Mouse (Mus musculus): ENCODE measurements around the gene Efcab12.
"Not testable (repeated sequence)": the region's sequence is repeated elsewhere in the genome, so short reads cannot be mapped to it uniquely, and the experiment has no call there.

Efcab12 gene

GRCm38 (mm10) chr6:115838745-115839144 lies 533 bp upstream of the Efcab12 start:
- DNase-seq, result no peak

GRCm38 (mm10) chr6:115833861-115834260 lies 4.4 kb downstream of the Efcab12 start:
- no peak for DNase-seq

GRCm38 (mm10) chr6:115832152-115832850 lies 5.9 kb downstream of the Efcab12 start:
- no peak for DNase-seq

DNA sequence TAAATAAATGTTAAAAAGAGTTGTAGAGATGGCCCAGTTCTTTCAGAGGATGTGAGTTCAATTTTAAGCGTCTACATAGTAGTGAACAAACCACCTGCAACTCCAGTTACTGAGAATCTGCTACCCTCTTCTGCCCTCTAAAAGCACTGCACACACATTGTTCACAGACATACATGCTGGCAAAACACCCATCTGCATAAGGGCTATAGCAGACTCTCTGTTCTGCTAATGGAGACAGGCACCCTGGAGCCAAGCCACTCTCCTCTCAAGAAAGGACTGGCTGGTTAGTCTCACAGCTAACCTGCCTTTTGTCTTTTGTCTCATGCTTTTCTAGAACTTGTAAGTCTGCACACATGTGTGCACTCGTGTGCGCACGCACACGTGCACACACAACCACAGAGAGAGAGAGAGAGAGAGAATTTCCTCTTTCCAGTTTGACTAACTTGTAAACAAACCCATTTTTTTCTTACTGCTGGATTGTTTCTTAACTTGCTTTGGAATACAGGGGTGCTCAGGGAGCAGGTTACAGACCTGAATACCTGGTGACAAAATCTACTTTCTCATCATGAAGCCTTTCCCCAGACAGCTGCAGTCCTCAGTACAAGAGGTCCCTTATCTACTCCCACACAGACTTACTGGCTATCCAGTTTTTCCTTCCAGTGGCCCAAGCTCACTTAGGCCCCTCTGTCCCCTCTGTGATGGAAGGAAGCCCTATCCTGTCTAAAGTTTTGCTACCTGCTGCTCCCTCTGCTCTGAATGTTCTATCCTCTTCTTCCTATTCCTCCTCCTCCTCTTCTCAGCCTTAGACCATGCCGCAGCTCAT lies 7.2 kb downstream of the Efcab12 start:
- DNase-seq, result no peak

GRCm38 (mm10) chr6:115823850-115824464 lies 14.3 kb downstream of the Efcab12 start:
- DNase-seq, result not testable (repeated sequence)

- DNase-seq, result no peak
Observed at GRCm38 (mm10) chr6:115821216-115821993, 16.8 kb downstream of the Efcab12 start.

GRCm38 (mm10) chr6:115818129-115818528 lies 20.1 kb downstream of the Efcab12 start:
- DNase-seq, result no peak

DNA sequence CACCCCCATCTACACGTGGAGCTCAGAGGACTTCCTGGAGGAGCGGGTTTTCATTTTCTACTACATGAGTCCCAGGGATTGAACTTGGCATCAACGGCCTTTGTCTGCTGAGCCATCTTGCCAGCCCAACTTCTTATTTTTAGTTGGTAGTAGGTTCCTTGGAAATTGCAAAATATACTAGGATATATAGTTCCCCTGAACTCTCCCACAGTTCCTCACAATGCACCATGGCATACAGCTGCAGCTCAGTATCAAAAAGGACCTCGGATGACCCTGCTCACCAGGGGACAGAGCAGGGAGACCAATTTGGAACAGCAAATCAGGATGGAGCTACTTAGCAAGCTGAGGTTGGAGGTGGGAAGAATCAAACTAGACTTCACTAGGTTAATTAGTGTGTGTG lies 23.2 kb downstream of the Efcab12 start:
- DNase-seq, result no peak

GRCm38 (mm10) chr6:115814104-115814503 lies 24.1 kb downstream of the Efcab12 start:
- DNase-seq, result peak; percentile 55

- no peak for DNase-seq
Observed at GRCm38 (mm10) chr6:115811606-115812005, 26.6 kb downstream of the Efcab12 start.

DNA sequence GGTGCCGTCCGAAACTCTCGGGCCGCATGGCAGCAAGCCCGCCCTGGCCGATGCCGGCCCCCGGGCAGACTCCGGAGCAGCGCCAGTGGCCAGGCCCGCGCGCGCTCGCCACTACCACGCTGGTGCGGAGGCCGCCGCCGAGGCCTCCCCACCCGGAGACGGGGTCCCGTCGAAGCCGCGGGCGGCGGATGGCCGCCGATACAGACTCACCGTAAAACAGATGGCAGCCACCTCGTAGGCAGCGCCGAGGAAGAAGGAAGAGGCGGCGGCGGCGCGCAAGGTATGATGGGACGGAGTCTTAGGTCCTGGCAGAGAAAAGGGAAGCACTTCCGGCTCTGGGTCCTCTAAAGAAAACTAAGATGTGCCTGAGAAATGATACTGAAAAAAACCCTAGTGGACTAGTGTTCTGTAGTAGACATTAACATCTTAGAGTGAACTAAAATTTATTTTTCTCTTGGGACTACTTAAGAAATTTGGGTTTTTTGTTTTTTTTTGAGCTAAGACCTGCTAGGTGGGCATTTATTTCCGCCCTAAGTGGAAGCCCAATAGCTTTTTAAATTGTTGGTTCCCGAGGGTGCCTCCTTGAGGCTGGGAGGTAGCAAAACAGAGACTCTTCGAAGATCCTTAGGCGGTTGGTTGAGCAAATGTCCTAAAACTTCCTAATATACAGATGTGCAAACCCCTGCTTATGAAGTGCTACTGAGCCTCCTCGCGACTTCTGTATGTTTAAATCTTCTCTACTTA lies 29.6 kb downstream of the Efcab12 start, which contains the start of gene Rpl32:
Gene Rpl32, minus strand, starts transcription at position 260 of the 744 bp plus-strand sequence.
- peak; percentile 86 for DNase-seq

DNA sequence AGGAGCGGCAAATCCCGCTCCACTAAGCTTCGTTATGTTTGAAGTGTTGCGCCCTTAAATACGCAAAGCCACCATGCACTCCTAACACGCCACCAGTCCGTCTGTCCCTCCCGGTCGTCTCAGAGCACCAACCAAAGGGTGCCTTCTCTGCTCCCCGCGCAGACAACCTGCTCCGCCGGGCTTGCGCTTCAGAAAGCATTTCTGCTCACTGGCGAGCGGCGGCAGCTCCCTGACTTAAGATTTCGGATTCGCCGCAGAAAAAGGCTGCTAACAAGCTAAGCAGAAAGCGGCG lies 30.1 kb downstream of the Efcab12 start:
- DNase-seq, result no peak

- no peak for DNase-seq
Observed at GRCm38 (mm10) chr6:115807464-115808195, 30.6 kb downstream of the Efcab12 start.

DNA sequence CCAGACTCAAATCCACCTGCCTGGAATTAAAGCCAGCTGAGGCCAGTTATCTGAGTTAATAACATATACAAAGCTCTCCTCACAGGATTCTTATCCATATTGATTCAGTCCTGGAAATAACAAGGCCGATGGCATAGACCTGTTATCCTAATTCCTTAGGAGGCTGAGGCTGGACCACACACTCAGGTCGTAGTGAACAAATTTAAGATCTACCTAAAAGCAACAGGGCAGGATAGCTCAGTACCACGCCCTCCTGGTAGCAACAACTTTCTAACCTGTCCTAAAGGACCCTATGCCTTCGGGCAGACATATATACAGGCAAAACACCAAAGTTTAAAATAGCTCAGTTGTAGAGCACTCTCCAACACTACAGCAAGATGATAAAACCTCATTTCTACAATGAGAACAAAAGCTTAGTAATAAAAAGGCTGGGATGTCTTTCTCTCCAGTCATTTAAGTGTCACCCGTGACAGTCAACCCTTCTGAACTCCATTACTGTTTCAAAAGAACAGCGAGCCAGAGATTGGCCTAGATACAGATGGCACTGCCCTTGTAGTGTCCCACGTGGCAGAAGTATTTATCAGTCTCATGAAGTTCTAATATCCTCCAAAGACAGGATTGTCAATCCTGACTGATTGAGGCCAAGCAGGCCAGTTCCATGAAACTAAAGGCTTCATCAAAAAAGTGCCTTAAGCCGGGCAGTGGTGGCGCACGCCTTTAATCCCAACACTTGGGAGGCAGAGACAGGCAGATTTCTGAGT lies 33.6 kb downstream of the Efcab12 start:
- DNase-seq, result no peak

DNA sequence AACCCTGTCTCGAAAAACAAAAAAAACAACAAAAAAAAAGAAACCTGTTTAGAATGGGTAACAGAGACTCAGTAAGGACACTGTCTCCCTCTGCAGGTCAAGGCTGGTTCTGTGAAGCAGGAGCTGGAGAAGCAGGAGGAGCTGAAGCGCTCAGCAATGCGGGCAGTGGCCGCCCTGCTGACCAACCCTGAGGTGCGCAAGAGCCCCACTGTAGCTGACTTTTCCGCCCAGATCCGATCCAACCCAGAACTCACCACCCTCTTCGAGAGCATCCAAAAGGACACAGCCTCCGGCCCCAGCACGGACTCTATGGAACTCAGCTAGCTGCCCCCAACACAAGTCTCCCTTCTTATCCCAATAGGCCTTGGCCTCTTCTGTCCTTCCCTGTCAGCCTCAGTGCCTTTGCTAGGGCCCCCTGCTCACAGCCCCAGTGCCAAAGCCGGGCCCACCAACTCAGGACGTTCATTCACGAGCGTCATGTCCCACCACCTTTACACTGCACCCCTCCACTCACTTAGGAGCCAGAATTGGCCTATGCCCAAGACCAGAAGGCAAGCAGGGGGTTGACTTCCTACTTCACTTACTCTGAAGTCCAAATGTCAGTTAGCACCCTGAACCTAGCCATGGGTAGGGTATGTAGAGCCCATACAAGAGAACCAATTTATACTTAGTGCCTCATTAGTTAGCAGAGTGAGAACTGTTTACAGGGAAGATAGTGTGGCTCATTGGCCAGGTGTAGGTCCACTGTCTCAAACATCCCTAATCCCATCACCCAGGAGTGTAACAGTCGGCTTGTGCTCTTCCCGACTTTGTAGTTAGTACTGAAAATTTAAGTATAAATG lies 34.5 kb downstream of the Efcab12 start:
- DNase-seq, result peak; percentile 77

DNA sequence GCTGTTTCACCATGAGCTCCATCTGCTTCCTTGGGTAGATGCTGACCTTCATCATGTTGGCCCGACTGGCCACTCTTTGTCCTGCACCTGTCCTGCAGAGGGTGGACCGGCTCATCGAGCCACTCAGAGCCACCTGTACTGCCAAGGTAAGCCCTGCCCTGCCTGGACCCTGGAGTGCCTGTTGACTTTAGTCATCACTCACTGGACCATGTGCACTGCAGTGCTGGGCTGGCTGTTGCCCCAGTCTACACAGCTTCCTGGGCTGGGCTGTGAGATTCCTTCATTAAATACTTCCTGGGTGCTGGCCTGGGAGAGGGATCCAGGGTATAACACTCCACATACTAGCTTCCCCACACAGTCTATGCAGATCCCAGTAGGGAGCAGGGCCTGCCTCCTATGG lies 36.4 kb downstream of the Efcab12 start:
- no peak for DNase-seq

DNA sequence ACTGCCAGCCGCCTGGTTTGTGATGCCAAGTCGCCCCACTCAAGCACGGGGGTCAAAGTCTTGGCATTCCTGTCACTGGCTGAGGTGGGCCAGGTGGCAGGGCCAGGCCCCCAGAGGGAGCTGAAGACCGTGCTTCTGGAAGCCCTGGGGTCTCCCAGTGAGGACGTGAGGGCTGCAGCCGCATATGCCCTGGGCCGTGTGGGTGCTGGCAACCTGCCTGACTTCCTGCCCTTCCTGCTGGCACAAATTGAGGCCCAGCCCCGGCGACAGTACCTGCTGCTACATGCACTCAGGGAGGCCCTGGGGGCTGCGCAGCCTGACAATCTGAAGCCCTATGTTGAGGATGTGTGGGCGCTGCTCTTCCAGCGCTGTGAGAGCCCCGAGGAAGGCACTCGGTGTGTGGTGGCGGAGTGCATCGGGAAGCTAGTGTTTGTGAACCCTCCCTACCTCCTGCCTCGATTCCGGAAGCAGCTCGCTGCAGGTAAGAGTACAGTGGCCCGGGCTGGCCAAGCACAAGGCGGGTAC lies 45.5 kb downstream of the Efcab12 start:
- no peak for DNase-seq

DNA sequence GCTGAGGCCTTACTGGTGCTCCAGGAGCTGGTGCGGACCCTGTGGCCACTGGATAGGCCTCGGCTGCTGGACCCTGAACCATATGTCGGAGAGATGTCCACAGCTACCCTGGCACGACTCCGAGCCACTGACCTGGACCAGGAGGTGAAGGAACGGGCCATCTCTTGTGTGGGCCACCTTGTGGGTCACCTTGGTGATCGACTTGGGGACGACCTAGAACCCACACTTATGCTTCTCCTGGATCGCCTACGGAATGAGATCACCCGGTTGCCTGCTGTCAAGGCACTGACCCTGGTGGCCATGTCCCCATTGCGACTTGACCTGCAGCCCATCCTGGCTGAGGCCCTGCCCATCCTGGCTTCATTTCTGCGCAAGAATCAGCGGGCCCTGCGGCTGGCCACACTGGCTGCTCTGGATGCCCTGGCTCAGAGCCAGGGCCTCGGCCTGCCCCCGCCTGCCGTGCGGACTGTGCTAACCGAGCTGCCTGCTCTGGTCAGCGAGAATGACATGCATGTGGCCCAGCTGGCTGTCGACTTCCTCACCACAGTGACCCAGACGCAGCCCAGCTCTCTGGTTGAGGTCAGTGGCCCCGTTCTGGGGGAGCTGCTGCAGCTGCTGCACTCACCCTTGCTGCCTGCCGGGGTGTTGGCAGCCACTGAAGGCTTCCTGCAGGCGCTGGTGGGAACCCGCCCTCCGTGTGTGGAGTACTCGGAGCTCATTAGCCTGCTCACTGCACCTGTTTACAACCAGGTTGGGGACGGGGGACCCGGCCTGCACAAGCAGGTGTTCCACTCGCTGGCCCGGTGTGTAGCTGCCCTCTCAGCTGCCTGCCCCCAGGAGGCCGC lies 46.1 kb downstream of the Efcab12 start:
- DNase-seq, result no peak

- DNase-seq, result no peak
Observed at GRCm38 (mm10) chr6:115791016-115791415, 47.2 kb downstream of the Efcab12 start.
